Mouse (Mus musculus) bone marrow macrophage, adult 2 months (primary cell): ENCODE results near the gene Dll4.

Experiments used
- CTCF ChIP-seq: IDR thresholded peaks from 2 replicates; pipeline ENCODE4 v1.5.1; 2012; ENCODE audit warnings: low read depth, mild to moderate bottlenecking, low read length, moderate library complexity
- POLR2A ChIP-seq: IDR thresholded peaks from 2 replicates; pipeline ENCODE4 v1.6.1; 2012; ENCODE audit warnings: mild to moderate bottlenecking, low read depth, low read length, borderline replicate concordance

GRCm38 (mm10) chr2:119312380-119312958, 13.1 kb upstream of the Dll4 start:
- TF ChIP-seq CTCF (no peak), POLR2A (no peak)
